Mouse (Mus musculus): ENCODE results near the gene March4. TPM values are rescaled to one million over a fixed set of nuclear protein-coding genes. Genes with fewer than 3 reads are reported as not detected.

March4 gene
- total RNA-seq, 2 experiments from 2014 or later = 0.13 to 0.41 TPM

DNA sequence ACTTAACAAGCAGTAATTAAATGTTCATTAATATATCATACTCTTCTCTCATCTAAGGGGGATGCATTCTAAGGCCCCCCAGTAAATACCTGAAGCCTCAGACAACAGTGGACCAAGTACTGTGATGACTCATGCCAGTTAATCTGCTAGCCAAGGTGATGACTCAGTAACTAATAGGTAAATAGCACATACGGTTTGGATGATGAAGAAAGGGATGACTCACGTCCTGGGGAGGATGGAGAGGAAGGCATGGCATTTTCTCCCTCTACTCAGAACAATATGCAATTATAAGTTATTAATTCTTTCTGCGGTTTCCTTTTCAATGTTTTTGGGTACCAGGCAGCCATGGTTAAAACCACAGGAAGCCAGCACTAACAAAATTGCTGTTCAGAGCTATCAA is 87.0 kb downstream of the March4 start:
- no peak for DNase-seq

GRCm38 (mm10) chr1:72442747-72443146 is 94.0 kb downstream of the March4 start:
- DNase-seq = no peak

GRCm38 (mm10) chr1:72439146-72439545 is 97.6 kb downstream of the March4 start:
- DNase-seq = peak; percentile 24

DNA sequence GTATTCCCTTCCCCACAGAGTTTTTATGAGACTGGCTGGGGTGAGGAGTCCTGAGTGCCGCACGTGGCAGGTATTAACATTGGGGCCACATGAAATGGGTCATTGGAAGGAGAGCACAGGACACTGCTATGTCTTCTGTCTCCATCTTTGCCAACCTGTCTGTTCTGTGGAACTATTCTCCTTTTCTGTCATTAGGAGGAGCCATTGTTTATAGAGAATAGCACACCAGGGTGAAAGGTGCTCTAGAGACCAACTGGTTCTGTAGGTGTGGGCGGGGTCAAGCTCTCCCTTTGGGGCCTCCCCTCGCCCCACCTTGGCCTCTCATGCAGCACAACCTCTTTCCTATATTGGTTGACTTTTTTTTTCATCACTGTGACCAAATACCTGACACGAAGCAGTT is 99.8 kb downstream of the March4 start:
- no peak for DNase-seq

- no peak for DNase-seq
Measured at GRCm38 (mm10) chr1:72434510-72434909, 102.2 kb downstream of the March4 start.

GRCm38 (mm10) chr1:72432579-72432978 is 104.2 kb downstream of the March4 start:
- no peak for DNase-seq

DNA sequence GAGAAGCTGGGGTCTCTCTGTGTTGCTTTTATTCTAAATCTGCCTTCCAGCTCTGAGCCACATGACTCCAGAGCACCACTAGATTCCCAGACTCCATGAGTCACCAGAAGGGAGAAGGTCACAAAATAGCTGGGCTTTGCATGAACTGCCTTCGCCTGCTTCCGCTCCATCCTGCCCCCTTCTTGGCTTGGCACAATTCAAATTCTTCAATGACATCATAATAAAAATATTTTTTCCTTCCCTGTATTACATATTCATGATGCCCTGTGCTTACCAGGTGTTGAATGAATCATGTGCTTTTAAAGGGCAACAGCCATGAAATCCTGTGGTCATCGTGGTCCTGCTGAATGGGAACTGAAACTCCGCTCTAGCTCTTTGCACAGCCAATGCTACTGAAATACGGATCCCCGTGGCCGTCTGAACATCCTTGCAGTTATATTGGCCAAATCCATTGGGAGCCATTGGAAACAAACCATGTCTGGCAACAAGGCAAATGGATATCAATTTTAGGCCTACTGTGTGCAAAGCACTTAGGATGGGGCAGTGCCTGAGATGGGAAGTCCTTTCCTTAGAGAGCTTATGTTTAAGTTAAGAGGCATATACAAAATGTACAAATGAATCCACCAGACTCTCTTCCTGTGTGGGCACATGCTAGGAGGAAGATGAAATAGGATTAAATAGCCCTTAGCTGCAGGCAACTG is 107.5 kb downstream of the March4 start:
- no peak for DNase-seq

DNA sequence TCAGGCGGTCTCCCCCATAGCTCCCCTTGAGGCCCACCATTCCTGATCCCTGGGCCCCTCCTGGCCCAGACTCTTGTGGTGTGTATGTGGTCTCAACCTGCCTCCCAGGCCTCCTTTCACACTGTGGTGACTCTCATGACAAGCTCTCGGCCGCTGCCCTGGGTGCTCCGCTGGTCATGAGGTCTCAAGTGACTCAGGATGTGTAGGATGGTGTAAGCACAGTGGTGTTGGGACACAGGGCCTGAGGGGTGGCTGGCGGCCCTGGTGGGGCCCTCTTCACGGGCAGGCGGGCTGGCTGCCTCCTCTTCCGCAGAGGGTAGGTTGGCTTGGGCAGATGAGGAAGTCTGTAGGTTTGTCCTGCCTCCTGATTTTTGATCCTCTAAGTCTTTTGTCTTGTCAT is 108.2 kb downstream of the March4 start:
- no peak for DNase-seq

- no peak for DNase-seq
Measured at GRCm38 (mm10) chr1:72426456-72426855, 110.3 kb downstream of the March4 start.

DNA sequence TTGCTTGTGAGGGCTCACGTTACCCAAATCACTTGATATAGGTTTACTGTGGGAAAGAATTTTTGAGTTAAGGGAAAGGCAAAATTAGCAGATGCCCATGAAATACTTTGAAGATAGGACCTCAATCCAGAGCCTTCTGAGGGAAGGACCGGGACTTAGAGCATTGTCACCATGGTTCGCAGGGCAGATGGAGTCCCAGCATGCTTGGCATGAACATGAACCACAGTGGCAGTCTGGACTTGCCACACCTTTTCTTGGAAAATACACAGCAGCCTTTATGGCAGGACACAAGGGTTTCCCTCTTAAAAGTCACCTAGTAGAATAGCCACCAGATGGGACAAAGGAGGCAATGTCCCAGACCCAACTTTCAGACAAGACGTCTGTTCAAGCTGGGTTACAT is 114.6 kb downstream of the March4 start:
- DNase-seq = no peak

DNA sequence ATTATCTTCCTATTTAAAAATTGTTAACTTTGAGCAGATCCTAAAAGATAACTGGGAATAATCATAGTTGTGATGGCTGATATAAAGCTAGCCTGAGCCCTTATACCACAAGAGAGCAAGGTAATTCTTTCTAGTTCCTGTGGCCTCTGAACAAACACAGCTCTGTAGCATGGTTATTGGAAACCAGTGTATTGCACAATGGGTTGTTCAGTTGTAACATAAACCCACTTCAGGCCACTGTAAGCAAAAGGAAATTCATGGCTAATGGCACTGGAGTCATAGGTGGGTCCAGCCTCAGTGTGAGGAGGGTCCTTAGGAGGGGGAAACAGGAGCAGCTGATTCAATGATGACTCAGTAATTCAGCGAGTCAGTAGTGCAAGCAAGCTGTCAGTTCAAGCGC is 116.5 kb downstream of the March4 start:
- DNase-seq = no peak

GRCm38 (mm10) chr1:72418744-72419655 is 117.7 kb downstream of the March4 start:
- no peak for DNase-seq

DNA sequence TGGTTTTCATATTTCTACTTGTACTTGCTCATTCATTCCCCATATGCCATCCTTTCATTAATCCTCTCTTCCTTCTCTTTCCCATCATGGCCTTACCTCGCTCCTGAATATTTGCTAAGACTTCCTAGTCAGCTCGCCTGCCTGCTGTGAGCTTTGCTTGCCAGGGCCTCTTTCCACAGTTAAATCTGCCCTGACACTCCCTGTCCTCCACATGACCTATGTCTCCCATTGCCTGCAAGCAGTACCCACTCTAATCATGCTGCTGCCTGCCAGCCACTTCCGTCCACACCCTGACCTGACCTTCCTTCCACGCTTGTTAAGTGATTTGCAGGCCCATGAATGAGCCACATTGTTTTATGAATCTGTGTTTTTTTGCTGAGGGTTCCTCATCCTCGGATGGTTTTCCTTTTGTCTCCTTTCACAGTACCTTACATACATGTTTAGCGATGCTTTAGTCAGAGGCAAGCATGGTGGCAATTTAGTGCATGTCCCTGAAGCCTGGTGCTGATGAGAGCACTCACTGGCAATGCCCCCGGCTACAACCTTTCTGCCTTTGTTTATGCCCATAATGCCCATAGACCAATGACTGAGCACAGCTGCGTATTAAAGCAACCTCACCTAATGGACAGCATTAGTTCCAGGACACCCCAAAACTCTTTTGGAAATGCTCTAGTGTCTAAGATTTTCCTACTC is 122.0 kb downstream of the March4 start:
- DNase-seq = no peak

DNA sequence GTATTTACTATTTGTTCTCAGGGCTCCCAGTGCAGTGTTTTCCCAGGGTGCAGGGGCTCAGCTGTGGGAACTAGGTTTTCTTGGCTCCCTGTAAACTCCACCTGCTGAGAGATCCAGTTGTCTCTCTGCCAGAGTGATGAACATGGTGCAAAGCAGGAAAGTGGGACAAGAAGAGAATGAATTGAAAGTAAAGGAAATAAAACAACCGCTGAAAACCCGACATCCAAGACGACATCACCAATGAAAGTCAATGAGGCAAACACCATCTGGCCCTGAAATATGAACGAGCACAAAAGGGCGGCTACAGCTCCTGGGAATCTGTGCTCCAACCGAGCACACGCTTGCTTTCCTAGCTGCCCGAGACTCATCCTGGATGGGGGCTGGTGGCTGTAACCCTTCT is 122.6 kb downstream of the March4 start:
- no peak for DNase-seq

DNA sequence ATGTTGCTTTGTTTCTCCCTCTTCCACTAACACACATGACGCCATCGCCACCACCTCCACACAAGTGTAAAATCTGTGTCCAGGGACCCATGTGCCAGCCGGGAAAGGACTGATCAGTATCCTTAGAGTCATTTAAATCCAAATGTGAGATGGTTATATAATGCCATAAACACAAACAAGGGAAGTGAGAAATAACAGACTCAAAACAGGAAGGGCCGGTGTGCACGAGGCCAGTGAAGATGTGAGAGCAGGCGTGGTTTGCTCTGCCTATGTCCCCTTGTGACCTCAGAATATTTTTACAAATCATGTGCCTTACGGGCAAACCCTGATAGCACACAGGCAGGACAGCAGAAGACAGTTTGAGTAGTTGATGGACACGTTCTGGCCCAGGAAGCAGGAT is 123.5 kb downstream of the March4 start:
- DNase-seq = no peak

GRCm38 (mm10) chr1:72411108-72411507 is 125.6 kb downstream of the March4 start:
- no peak for DNase-seq

- no peak for DNase-seq
Measured at GRCm38 (mm10) chr1:72409936-72410335, 126.8 kb downstream of the March4 start.

GRCm38 (mm10) chr1:72406505-72407079 is 130.1 kb downstream of the March4 start:
- DNase-seq = no peak

DNA sequence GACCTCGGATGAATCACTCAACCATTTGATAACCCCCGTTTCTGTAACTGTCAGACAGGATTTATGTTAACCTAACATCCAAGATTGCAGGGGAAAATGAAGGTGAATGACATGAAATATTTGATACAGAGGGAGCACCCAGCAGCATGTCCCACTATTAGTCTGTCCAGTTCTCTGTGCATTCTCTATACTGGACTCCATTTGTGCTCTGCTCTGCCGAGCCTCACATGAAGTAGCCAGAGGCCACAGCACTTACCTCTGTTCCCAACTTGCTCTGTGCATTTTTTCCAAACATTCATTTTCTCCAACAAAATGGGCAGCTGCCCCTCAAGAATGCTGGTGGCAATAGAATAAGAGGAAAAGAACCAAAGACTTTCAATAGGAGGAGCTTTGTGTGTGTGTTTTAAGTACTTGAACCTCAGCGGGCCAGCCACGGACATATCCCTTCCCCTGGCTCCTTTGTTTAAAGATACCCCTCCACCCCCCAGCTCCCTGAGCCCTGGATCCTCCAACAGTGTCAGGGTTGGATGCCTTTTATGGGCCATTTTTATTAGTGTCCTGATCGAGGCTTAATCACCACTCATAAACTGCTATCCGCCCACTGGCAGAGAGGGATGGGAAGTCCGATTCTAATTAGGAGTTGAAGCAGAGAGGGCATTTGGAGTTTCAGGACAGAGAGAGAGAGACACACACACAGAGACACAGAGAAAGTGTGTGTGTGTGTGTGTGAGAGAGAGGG is 135.2 kb downstream of the March4 start:
- DNase-seq = no peak

- DNase-seq = no peak
Measured at GRCm38 (mm10) chr1:72400616-72401015, 136.1 kb downstream of the March4 start.

GRCm38 (mm10) chr1:72399720-72400401 is 136.9 kb downstream of the March4 start:
- DNase-seq = no peak
